Mouse (Mus musculus) telencephalon, adult 2 months (tissue): ENCODE data around the gene Cd300a.

ENCODE experiments used
- DNase-seq: peaks from one replicate; pipeline ENCODE4 v3.0.0-alpha.2; 2011; ENCODE audit warnings: low read depth, low spot score

The Cd300a gene

GRCm38 (mm10) chr11:114866486-114867360 lies 23.1 kb upstream of the Cd300a start:
- no peak for DNase-seq

GRCm38 (mm10) chr11:114867361-114868235 lies 22.2 kb upstream of the Cd300a start:
- DNase-seq, result no peak

GRCm38 (mm10) chr11:114868280-114868679 lies 21.6 kb upstream of the Cd300a start:
- DNase-seq, result no peak

GRCm38 (mm10) chr11:114869787-114870186 lies 20.1 kb upstream of the Cd300a start:
- DNase-seq, result no peak

- no peak for DNase-seq
These were observed 18.3 kb upstream of the Cd300a start for GRCm38 (mm10) chr11:114871540-114871939.

GRCm38 (mm10) chr11:114873022-114873817 lies 16.6 kb upstream of the Cd300a start:
- DNase-seq, result no peak

- DNase-seq, result no peak
These were observed 15.4 kb upstream of the Cd300a start for GRCm38 (mm10) chr11:114874226-114875145.

- peak; percentile 24 for DNase-seq
These were observed 14.5 kb upstream of the Cd300a start for GRCm38 (mm10) chr11:114875301-114875801.

GRCm38 (mm10) chr11:114876176-114876575 lies 13.7 kb upstream of the Cd300a start:
- no peak for DNase-seq

- no peak for DNase-seq
These were observed 13.2 kb upstream of the Cd300a start for GRCm38 (mm10) chr11:114876621-114877020.

- no peak for DNase-seq
These were observed 12.7 kb upstream of the Cd300a start for GRCm38 (mm10) chr11:114877145-114877544.

GRCm38 (mm10) chr11:114879666-114880065 lies 10.2 kb upstream of the Cd300a start:
- DNase-seq, result peak; percentile 27

GRCm38 (mm10) chr11:114880185-114880584 lies 9.7 kb upstream of the Cd300a start:
- no peak for DNase-seq

- no peak for DNase-seq
These were observed 9.3 kb upstream of the Cd300a start for GRCm38 (mm10) chr11:114880589-114880988.

- no peak for DNase-seq
These were observed 6.5 kb upstream of the Cd300a start for GRCm38 (mm10) chr11:114883251-114883789.

- DNase-seq, result no peak
These were observed 5.3 kb upstream of the Cd300a start for GRCm38 (mm10) chr11:114884380-114885100.

GRCm38 (mm10) chr11:114890542-114890941 lies 701 bp downstream of the Cd300a start:
- no peak for DNase-seq

GRCm38 (mm10) chr11:114896085-114896484 lies 6.2 kb downstream of the Cd300a start:
- no peak for DNase-seq

- DNase-seq, result no peak
These were observed 8.2 kb downstream of the Cd300a start for GRCm38 (mm10) chr11:114898026-114898425.
